Mouse (Mus musculus) testis, postnatal 10 days (tissue): ENCODE data around the gene Slx4.
"Not testable (repeated sequence)": the region's sequence is repeated elsewhere in the genome, so short reads cannot be mapped to it uniquely, and the experiment has no call there.

Source experiments
- DNase-seq: peaks from one replicate; pipeline ENCODE4 v3.0.0; 2021; ENCODE audit warnings: low spot score

Slx4 gene

DNA sequence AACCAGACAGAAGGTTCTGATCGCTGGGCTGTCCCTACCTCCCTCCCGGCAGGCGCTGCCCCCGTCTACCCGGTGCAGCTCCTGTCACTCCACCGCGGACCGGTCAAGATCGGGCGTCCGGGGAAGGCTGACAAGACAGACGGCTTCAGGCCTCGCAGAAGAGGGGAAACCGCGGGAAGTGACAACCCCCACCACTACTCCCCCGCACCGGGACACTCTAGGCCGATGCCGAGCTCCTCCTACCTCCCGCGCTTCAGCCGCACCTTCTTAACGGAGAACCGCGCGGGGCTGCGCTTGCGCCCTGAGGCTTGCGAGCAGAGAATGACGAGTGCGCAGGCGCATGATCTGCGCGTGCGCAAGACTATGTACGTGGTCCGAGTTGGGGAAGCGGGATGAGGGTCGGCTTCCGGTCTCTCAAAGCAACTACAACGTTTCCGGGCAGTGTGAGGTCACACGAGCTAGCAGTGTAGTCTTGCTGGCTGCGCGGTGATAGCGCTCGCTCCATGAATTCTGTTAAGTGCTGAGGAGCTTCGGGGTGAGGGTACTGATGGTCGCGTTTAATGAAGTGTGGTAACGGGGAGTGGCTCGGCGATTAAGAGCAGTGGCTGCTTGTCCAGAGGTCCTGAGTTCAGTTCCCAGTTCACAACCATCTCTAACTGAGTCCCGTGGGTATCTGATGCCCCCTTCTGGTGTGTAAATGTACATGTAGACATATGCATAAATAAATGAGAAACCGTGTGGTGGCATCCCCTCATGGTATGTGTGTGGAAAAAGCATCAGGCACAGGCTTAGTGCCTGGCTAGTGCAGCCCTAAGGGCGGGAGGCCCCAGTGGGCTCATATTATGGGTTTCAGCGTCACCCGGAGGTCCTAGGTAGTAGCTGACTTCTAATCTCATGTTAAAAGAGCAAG is at the start of gene Slx4:
Slx4 (minus strand) TSS at position 282 of the 910 bp plus-strand sequence.
- DNase-seq = peak; percentile 95

DNA sequence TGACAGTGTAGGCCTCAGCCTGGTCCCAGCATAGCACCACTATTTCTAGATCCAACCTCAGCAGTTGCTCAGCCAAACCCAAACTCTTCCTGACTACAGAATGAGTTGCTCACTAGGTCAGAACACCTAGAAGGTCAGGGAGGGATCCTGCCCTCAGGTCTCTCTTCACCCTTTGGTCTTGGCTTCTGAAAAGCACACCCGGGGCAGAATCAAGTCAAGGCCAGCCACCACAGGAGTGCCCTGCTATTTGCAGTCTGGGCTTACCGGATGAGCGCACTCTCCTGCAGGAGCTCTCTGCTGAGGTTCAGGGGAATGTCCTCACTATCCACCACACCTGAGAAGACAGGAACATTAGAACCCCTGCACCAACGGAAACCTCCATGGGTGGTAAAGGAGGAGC is 49.0 kb upstream of the Slx4 start:
- DNase-seq = no peak

DNA sequence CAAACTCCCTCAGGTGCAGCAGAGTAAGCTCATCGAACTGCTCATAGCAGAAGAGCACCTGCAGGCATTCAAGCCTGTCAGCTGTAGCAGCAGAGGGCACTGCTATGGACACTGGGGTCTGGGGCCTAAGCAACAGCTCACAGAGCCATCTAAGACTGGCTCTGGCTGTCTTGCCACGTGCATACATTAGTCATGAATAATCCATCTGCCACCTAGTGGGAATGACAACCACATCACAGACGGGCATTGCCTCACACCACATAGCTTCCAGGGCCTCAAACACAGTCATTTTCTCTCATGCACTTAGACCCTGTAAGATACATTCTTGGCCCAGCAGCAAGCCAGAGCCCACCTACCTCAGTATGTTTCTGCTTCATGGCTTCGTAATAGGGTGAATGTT is 42.0 kb upstream of the Slx4 start:
- DNase-seq = no peak

DNA sequence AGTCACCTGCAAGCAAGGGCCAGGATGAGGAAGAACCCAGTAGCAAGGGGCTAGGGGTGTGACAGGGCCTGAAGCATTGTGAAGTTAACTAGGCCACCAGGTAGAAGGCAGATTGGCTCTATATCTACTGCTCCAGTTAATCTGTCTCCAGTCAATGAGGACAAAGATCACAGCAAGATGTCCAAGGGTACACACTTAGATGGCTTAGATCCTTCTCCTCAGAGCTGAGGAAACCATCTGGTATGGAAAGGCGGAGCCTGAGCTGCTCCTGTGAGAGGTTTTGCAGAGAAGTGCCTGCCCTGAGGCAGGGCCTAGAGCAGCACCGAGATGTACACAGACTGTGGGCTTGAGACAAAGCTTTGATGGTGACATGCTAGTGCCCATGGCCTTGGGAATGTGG is 40.5 kb upstream of the Slx4 start:
- DNase-seq = no peak

DNA sequence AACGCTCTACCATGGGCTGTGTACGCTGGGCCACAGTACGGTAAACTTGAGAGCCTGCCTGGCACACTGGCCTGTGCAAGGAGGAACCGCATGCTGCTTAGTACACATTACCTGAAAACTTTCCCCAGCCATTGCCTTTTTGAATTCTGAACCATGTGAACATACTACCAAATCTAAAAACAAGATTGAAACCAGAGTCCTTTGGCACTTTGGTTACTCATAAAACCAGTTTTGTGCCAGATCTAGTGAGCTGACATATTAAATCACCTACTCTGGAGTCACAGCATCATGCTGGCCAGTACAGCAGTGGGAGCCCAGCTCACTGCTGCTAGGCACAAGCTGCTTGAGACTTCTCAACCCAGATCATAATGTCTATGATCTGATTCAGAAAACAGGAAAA is 38.1 kb upstream of the Slx4 start:
- no peak for DNase-seq

DNA sequence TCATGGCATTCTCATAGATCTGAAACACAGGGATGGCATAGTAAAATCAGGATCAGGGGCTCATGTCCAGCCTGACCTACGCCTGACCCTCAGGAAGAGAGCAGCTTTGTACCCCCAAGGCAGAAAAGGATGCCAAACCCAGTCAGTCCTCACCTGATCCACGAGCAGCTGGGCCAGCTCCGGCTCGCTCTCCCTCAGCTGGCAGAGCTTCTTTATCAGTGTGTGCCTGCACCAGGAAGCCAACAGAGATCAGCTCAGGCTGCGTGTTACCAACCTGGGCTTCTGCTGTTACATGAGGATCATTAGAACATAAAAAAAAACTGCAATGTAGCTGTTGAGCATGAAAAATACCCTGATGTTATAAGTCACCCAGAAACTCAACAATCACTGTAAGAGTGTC is 36.6 kb upstream of the Slx4 start:
- DNase-seq = no peak

DNA sequence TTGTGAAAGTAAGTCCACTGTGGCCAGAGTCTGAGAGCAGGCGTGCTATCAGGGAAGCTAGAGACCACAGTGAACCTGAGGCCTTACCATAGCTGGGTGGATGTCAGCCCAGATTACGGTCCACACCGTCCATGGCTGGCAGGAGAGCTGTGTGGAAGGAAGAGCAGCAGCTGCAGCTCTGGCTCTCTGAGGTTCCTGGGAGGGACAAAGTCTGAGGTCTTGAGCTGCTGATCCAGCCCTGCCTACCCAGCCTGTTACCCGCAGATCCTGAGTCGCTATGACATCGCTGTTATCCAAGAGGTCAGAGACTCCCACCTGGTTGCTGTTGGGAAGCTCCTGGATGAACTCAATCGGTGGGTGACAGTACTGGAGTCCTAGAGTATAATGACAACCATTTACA is 34.1 kb upstream of the Slx4 start:
- DNase-seq = no peak

DNA sequence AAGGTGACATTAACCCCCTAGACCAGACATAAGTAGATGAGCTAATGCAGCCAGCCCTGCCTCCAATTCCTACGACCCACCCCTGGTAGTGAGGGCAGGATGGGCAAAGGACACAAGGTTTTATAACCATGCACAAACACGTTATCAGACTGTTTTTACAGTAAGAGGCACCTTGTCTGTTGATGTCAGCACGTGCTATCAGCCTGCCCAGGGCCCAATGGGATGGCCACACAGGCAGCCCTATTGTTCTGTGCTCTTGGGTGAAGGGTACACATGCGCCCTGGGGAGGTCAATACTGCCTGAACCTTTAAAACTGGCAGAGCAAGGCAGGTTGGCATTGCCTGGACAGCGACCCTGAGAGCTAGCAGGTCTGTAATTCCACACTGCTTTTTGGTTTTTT is 33.2 kb upstream of the Slx4 start, which contains the start of gene Dnase1:
Dnase1 (plus strand) TSS at position 136 of the 400 bp plus-strand sequence.
- DNase-seq = no peak

DNA sequence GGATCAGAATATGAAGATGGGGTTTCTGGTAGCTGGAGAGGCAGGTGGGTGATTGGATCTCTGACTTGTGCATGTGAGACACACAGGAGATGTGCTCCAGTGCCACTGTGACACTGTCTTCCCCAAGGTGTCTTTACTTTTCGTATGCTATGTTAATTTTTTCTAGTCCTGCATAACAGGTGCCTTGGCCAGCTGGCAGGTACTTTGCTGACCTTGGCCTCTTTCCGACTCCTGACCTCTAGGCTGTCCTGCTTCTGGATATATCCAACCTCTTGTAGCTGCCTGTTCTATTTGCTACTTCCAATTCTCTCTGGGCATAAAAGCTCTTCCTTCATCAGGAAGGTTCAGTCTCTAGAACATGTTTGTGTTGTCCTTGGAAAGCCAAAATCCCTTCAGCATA is 32.0 kb upstream of the Slx4 start:
- no peak for DNase-seq

DNA sequence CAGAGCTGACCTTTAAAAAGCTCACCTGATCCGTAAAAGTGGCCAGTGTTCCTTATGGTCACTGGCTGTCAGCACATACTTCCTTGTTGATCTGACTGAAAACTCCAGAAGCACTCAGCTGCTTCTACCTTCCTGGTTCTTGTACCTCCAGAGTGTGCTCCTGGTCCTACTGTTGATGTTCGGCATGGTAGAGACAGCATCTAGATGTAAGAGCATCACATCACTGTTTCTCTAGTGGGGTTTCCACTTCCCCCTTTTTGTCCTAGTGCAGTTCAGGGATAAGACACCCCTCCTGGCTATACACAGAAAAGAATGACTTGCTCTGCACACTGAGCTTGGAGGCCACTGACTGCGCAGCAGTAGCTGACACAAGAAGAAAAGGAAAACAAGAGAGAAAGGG is 30.9 kb upstream of the Slx4 start:
- DNase-seq = no peak

DNA sequence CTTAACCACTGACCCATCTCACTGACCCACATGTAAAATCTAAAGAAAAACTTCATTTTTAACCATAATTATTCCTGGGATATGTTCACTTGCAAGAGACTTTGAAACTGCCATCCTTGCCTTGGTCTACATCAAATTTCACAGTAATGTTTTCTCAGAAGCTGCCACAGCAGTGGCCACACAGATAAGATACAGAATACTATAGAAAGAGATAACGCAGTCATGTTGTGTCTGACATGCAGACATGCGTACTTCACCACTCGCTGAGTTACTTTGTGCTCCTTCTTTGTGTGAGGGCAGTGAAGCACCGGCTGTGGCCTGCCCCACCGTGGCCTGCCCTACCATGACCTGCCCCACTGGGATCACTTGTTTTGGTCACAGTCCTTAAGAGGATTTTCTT is 30.4 kb upstream of the Slx4 start:
- no peak for DNase-seq

DNA sequence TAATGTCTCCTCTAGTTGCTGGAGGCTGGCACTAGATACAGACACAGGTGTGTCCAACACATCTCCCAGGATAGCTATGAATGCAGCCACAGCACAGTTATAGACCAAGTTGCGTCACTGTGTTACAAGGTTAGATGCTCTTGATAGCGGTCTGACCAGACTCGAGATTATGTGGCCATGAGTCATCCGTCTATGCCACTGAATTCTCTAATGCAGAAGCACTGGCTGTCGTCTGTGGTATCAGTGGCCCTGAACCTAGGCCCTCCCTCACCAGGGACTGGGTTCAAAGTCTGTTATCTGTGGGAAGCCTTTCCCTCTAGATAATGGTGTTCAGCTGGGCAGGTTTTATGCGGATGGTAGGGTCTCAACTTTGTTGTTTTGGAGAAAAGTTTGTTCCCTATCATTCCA is 28.8 kb upstream of the Slx4 start:
- no peak for DNase-seq

DNA sequence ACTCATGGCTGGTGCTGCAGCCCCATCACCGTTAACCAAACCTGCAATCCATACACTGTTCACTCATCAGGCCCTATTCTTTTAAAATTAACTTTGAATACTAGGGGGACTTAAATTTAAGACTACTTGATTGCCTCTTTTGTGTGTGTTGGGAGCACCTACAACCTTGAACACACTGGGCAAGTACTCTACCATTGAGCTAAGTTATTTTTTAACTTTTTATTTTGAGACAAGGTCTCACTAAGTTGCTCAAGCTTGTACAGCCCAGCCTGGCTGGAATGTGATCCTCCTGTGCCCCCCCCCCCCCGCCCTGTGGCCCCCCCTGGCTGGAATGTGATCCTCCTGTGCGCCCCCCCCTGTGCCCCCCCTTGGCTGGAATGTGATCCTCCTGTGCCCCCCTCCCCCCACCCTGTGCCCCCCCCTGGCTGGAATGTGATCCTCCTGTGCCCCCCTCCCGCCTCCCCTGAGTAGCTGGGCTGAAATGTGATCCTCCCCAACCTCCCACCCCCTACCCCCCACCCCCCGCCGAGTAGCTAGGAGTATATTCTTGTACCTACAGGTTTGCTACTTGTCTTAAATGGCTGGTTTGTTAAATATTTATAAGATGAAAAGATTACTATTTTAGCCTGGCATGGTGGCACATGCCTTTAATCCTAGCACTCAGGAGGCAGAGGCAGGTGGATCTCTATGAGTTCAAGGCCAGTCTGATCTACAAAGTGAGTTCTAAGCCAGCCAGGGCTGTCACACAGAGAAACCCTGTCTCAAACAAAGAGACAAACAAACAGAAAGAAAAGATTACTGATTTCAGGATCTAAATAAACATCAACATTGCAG is 28.1 kb upstream of the Slx4 start:
- no peak for DNase-seq

DNA sequence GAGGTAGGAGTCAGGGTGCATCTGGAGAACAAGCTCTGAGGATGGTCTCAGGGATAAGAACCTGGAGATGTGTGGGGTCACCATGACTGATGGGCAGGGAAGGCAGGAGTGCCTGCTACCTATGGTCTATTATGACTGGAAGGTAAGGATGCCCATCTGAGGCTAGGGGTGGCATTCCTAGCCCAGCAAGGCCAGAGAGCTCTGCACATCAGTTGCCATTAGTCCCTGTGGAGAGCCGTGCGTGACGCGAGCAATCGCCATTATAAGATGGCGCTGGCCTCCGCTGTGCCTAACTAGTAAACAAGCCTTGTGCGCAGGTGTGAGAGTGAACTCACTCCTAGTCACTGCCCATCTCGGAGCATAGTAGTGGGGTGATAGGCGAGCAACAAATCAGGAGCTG is 26.9 kb upstream of the Slx4 start:
- DNase-seq = no peak

DNA sequence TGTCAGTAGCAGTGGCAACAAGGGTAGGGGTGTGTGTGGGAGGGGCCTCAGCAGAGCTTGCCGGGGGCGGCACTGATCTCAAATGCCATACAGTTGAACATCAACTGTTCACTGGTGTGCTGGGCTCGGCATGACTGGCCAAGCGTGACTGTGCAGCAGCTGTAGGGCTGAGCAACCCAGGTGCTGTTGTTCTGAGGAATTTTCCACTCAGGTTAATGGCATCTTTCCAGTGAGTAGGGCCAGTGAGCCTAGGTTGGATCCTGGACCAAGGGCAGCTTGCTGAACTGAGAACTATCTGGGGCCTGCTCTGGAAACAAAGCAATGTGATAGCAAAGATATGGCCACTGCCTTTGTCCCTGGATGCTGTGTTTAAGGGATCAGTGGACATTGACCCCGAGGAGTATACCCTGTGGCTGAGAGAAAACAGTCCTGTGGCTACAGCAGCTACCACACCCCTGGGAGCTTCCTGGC is 25.8 kb upstream of the Slx4 start:
- DNase-seq = no peak

DNA sequence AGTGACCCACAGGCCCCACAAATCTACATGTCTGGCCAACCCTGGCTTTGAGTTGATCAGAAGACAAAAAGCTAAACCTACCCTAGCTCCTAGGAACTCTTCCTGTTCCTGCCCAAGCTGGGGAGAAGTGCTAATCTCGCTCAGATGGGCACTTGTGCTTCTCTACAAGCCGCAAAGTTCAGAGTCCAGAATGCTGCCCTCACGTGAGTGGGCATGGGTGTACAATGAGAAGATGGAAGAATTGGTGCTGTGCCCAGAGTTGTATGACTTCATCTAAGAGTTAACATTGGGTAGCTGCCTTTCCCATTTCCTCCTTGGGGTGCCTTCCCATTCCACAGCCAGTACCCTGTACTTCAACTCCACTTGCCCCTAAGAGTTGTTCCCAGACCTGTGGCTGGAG is 23.6 kb upstream of the Slx4 start:
- DNase-seq = no peak

DNA sequence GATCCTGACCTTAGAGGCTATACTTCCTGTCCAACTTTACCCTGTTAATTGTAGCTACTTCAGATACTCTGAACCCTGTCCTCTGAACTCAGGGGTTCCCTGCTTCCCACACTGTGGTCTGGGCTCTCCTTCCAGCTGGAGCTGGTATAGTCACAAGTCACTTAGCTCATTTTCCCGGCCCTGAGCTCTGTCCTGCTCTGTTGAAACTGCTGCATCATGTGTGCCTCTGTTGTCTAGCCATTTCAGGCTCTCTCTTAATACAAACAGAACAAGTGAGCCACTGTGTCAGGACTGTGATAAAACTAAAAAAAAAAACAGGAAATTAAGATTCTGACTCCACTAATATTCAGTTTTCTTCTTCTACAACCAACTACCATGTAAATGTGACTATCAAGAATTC is 23.1 kb upstream of the Slx4 start:
- DNase-seq = no peak

DNA sequence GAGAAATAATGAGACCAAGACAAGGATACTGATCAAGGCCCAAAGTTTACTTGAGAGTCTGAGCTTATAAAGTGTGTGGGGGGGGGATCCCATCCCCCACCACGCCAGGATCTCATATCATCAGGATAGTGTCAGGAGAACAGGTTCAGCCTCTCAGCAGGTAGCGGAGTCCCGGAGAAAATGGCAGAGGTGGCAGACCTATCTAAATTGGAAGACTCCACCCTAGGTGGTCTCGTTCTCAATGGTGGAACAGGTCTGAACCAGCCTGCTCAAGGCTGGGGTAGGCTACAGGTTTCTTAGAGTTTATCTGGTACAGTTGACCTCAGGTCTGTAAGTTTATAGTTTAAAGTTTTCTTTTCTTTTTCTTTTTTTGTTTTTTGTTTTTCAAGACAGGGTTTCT is 19.1 kb upstream of the Slx4 start:
- no peak for DNase-seq

DNA sequence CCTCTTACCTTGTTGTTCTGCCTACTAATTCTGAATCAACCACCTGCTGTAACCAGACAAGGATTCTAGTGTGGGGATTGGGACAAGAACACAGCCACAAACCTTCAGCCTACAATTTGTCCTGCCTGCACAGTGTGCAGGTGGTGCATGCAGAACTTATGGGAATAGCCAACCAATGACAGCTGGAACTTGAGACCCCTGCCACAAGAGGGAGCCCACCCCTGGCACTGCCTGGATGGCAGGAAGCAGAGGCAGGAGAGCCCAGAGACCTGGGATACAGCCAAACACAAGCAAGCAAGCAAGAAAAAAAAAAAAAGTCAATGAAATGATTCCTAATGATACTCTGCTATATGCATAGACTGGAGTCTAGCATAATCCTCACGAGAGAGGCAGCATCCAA is 17.7 kb upstream of the Slx4 start:
- no peak for DNase-seq

DNA sequence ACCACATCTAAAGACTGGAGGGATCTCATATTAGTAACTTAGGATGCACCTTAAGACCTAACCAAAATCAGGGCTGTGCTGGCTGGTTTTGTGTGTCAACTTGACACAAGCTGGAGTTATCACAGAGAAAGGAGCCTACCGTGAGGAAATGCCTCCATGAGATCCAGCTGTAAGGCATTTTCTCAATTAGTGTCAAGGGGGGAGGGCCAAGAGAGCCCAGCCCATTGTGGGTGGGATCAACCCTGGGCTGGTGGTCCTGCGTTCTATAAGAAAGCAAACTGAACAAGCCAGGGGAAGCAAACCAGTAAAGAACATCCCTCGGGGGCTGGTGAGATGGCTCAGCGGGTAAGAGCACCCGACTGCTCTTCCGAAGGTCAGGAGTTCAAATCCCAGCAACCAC is 13.9 kb upstream of the Slx4 start:
- not testable (repeated sequence) for DNase-seq

DNA sequence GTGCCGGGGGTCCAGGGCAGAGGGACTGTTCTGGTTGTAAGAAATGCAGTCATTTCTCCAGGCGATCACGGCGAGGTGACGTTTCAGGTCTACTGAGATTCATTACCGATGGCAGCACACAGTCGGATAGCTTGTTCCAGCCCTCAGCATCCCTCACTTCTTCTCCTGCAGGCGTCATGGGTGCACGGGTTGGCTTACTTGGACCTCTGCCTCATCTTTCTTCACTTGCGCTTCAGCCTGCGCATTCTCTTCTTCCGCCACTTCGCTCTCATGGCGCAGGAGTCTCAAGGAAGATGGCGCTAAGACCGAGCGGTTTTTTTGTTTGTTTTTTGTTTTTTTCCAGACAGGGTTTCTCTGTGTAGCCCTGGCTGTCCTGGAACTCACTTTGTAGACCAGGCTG is 13.2 kb upstream of the Slx4 start:
- DNase-seq = not testable (repeated sequence)

DNA sequence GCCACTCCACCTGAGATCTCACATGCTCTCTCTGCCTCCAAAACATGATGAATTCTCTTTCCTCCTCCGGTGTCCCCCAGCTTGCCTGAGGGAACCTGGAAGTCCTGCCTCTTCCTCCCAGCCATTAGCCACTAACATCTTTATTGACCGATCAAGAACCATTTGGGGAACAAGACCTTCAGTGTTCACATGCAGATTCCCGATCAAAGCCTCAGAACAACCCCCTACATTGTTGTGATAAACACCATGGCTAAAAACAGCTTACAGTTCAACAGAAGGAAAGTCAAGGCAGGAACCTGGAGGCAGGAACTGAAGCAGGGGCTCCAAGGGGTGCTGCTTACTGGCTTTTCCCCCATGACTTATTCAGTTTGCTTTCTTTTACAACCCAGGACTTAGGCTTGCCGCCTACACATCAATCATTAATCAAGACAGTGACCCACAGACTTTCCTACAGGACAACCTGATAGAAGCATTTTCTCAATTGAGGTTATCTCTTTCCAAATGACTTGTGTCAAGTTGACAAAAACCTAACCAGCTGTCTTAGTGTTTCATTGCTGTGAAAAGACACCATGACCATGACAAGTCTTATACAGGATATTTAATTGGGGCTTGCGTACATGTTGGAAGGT is 10.6 kb upstream of the Slx4 start:
- no peak for DNase-seq
